Mouse (Mus musculus): ENCODE results near the gene Prex1.
"Not testable (repeated sequence)": the region's sequence is repeated elsewhere in the genome, so short reads cannot be mapped to it uniquely, and the experiment has no call there.

Prex1 gene

GRCm38 (mm10) chr2:166713690-166714426, at the start of gene Prex1:
Gene Prex1 (minus strand): TSS chr2:166713832.
- DNase-seq (ENCODE audit: low spot score) = no peak

GRCm38 (mm10) chr2:166757969-166758368, 44.3 kb upstream of the Prex1 start:
- no peak for DNase-seq (ENCODE audit: low spot score)

GRCm38 (mm10) chr2:166754760-166755159, 41.1 kb upstream of the Prex1 start:
- DNase-seq (ENCODE audit: low spot score) = no peak

GRCm38 (mm10) chr2:166754194-166754593, 40.6 kb upstream of the Prex1 start:
- DNase-seq (ENCODE audit: low spot score) = no peak

GRCm38 (mm10) chr2:166750620-166751191, 37.1 kb upstream of the Prex1 start:
- no peak for DNase-seq (ENCODE audit: low spot score)

- DNase-seq (ENCODE audit: low spot score) = not testable (repeated sequence)
These were observed 32.8 kb upstream of the Prex1 start for GRCm38 (mm10) chr2:166746261-166746913.

- no peak for DNase-seq (ENCODE audit: low spot score)
These were observed 32.2 kb upstream of the Prex1 start for GRCm38 (mm10) chr2:166745849-166746248.

GRCm38 (mm10) chr2:166744433-166744832, 30.8 kb upstream of the Prex1 start:
- no peak for DNase-seq (ENCODE audit: low spot score)

- no peak for DNase-seq (ENCODE audit: low spot score)
These were observed 29.9 kb upstream of the Prex1 start for GRCm38 (mm10) chr2:166743504-166743903.

- DNase-seq (ENCODE audit: low spot score) = no peak
These were observed 27.8 kb upstream of the Prex1 start for GRCm38 (mm10) chr2:166741445-166741844.

GRCm38 (mm10) chr2:166740396-166740795, 26.8 kb upstream of the Prex1 start:
- no peak for DNase-seq (ENCODE audit: low spot score)

- DNase-seq (ENCODE audit: low spot score) = no peak
These were observed 23.7 kb upstream of the Prex1 start for GRCm38 (mm10) chr2:166737307-166737706.

- DNase-seq (ENCODE audit: low spot score) = no peak
These were observed 21.9 kb upstream of the Prex1 start for GRCm38 (mm10) chr2:166735469-166736001.

GRCm38 (mm10) chr2:166732860-166733259, 19.2 kb upstream of the Prex1 start:
- DNase-seq (ENCODE audit: low spot score) = no peak

GRCm38 (mm10) chr2:166732146-166732545, 18.5 kb upstream of the Prex1 start:
- DNase-seq (ENCODE audit: low spot score) = no peak

GRCm38 (mm10) chr2:166731102-166731883, 17.7 kb upstream of the Prex1 start:
- not testable (repeated sequence) for DNase-seq (ENCODE audit: low spot score)

GRCm38 (mm10) chr2:166730567-166730915, 16.9 kb upstream of the Prex1 start:
- DNase-seq (ENCODE audit: low spot score) = no peak

- peak; percentile 52 for DNase-seq (ENCODE audit: low spot score)
These were observed 16.3 kb upstream of the Prex1 start for GRCm38 (mm10) chr2:166729656-166730566.

- no peak for DNase-seq (ENCODE audit: low spot score)
These were observed 15.4 kb upstream of the Prex1 start for GRCm38 (mm10) chr2:166729045-166729444.

- no peak for DNase-seq (ENCODE audit: low spot score)
These were observed 14.6 kb upstream of the Prex1 start for GRCm38 (mm10) chr2:166728261-166728680.

GRCm38 (mm10) chr2:166727790-166728189, 14.2 kb upstream of the Prex1 start:
- no peak for DNase-seq (ENCODE audit: low spot score)

Data from adipocyte (in vitro differentiated cells).